In genomic region chr3:144715901-144716300, GRCm38 (mm10) we compare ENCODE assay signal across 11 mouse cellular contexts. TPM values are rescaled to one million over a fixed set of nuclear protein-coding genes. Genes with fewer than 3 reads are reported as not detected.
DNase-seq lines count a peak whose midpoint lies in the region; ATAC-seq and TF ChIP-seq lines count a peak whose summit lies in the region.
"Had no signal": no experiment of that assay in that cellular context is flagged by ENCODE, and none has a peak within 500 bp of the region (broad histone marks: within the 10 kb centered on the region; RNA-seq: fewer than 3 reads in every experiment).

No protein-coding gene starts in this region.

- H3K27me3 ChIP-seq in heart, embryonic 16.5 days (ENCODE audit: control insufficient read depth, insufficient read depth, low read length) = no peaks in the 10 kb centered on the region
- no peaks in the 10 kb centered on the region for H3K27me3 ChIP-seq in megakaryocyte, embryonic 14.5 days (replicated peaks)
- H3K27me3 ChIP-seq in splenic B cell, adult 2 months (ENCODE audit: control insufficient read depth, insufficient read depth, low read length, poor library complexity, severe bottlenecking) = no peaks in the 10 kb centered on the region
- H3K27me3 ChIP-seq: embryonic facial prominence, embryonic 13.5 days; liver, embryonic 15.5 days had no signal

- H3K36me3 ChIP-seq in heart, embryonic 16.5 days (ENCODE audit: control insufficient read depth, insufficient read depth) = peaks cover 8% of the 10 kb centered on the region
- peaks cover 50% of the 10 kb centered on the region for H3K36me3 ChIP-seq in megakaryocyte, embryonic 14.5 days (replicated peaks; ENCODE audit: low read length)
- no peaks in the 10 kb centered on the region; the same call in 1 of the 2 replicates for H3K36me3 ChIP-seq in splenic B cell, adult 2 months (ENCODE audit: control insufficient read depth, insufficient read depth, low read length, poor library complexity, severe bottlenecking)

- H3K4me3 ChIP-seq in heart, embryonic 16.5 days (ENCODE audit: low read length) = no peak overlapping the region
- H3K4me3 ChIP-seq in megakaryocyte, embryonic 14.5 days (replicated peaks) = peak overlapping the region; percentile 83
- H3K4me3 ChIP-seq in cortical plate, adult 2 months (ENCODE audit: insufficient read depth, low read length) = no peak overlapping the region
- H3K4me3 ChIP-seq: embryonic facial prominence, embryonic 13.5 days; liver, embryonic 15.5 days had no signal

- no peak for TF ChIP-seq POLR2A in cortical plate, adult 2 months (IDR thresholded peaks at IDR 0.05; ENCODE audit: extremely low read depth, insufficient read depth, low read length)

- TF ChIP-seq CTCF in cortical plate, adult 2 months (IDR thresholded peaks at IDR 0.05; ENCODE audit: extremely low read depth, insufficient read depth, low read length) = no peak

- no peaks in the 10 kb centered on the region for H3K9me3 ChIP-seq in heart, embryonic 16.5 days (replicated peaks; ENCODE audit: control insufficient read depth, low read length)
- H3K9me3 ChIP-seq in megakaryocyte, embryonic 14.5 days = no peaks in the 10 kb centered on the region
- H3K9me3 ChIP-seq: embryonic facial prominence, embryonic 13.5 days; liver, embryonic 15.5 days had no signal

- H3K4me2 ChIP-seq in heart, embryonic 16.5 days (ENCODE audit: low read depth, low read length) = peak overlapping the region; percentile 12; the same call in 1 of the 2 replicates
- H3K4me2 ChIP-seq: embryonic facial prominence, embryonic 13.5 days; liver, embryonic 15.5 days had no signal

- H3K9ac ChIP-seq in heart, embryonic 16.5 days (ENCODE audit: low read length) = peak overlapping the region; percentile 38; the same call in 1 of the 2 replicates
- H3K9ac ChIP-seq: embryonic facial prominence, embryonic 13.5 days; liver, embryonic 15.5 days had no signal

- DNase-seq in heart, adult 8-10 months (ENCODE audit: low spot score) = no peak
- DNase-seq in splenic B cell, adult 2 months (ENCODE audit: low read depth, low spot score) = peak; percentile 78
- DNase-seq in cerebellum, postnatal 14 days = no peak
- DNase-seq in cerebellum, adult 11 months = no peak
- DNase-seq: cerebellum, adult 18-20 months had no signal

- peaks cover 39% of the 10 kb centered on the region for H3K4me1 ChIP-seq in heart, embryonic 16.5 days (ENCODE audit: control insufficient read depth, insufficient read depth, low read length)
- peaks cover 64% of the 10 kb centered on the region for H3K4me1 ChIP-seq in megakaryocyte, embryonic 14.5 days
- H3K4me1 ChIP-seq in cortical plate, adult 2 months (ENCODE audit: control insufficient read depth, insufficient read depth, low read length) = peaks cover 10% of the 10 kb centered on the region

- WGBS in heart, embryonic 16.5 days = 57% methylated on average over 9 of the region's 9 CpGs

- H3K27ac ChIP-seq in heart, embryonic 16.5 days (ENCODE audit: low read length) = peak overlapping the region; percentile 37
- H3K27ac ChIP-seq in cortical plate, adult 2 months (ENCODE audit: insufficient read depth, low read length) = 0 out of 2 replicates have a peak overlapping the region, but pooled peaks have one; percentile 8
- H3K27ac ChIP-seq: embryonic facial prominence, embryonic 13.5 days; liver, embryonic 15.5 days had no signal

- no peak for ATAC-seq in heart, embryonic 16.5 days (replicated peaks; ENCODE audit: extremely low read depth, insufficient read depth, low FRiP score)
- ATAC-seq in megakaryocyte, adult 5-6 weeks (ENCODE audit: poor library complexity, severe bottlenecking) = no peak

RNA-seq across cellular contexts. Expression of gene Sh3glb1, which starts 4.2 kb away (rescaled TPM):
- 144 and 148 TPM in 2 replicates for polyA plus RNA-seq in heart, embryonic 16.5 days (2015; fragmentation: Nextera tagmentation; extraction: Ambion mirVana)
- 100 to 1,000 TPM; 329 to 372 (median 356) TPM for total RNA-seq in heart, adult 8-10 months (2022)
- 36.0 and 37.9 TPM in 2 replicates for polyA plus RNA-seq in megakaryocyte, embryonic 14.5 days (2012; ENCODE audit: insufficient read depth, low replicate concordance)
- total RNA-seq in megakaryocyte, adult 5-6 weeks (2015) = 255 and 267 TPM in 2 replicates
- total RNA-seq in megakaryocyte, adult 5-6 weeks (2017) = 110 TPM in 2 replicates
- polyA plus RNA-seq in cortical plate, adult 2 months (2012; rRNA removed) = 25.8 and 27.3 TPM in 2 replicates

RNA-seq across cellular contexts. Expression of gene Clca3a1, which starts 44.9 kb away (rescaled TPM):
- polyA plus RNA-seq in heart, embryonic 16.5 days (2015; fragmentation: Nextera tagmentation; extraction: Ambion mirVana) = 16.6 and 18.0 TPM in 2 replicates
- total RNA-seq in heart, adult 8-10 months (2022) = 1 to 10 TPM in 1 of 4 experiments, under 1 TPM in 3; 0.66 to 1.3 (median 0.76) TPM
- polyA plus RNA-seq in megakaryocyte, embryonic 14.5 days (2012; ENCODE audit: insufficient read depth, low replicate concordance) = 0.16 TPM in 1 of 2 replicates, not detected in the other
- 0.04 and 0.57 TPM in 2 replicates for total RNA-seq in megakaryocyte, adult 5-6 weeks (2015)
- total RNA-seq in megakaryocyte, adult 5-6 weeks (2017) = 0.04 TPM in 1 of 2 replicates, not detected in the other
- polyA plus RNA-seq in cortical plate, adult 2 months (2012; rRNA removed) = 0.33 and 0.40 TPM in 2 replicates

Comparison
In these comparisons a context has a peak if more than half of its experiments do, and no peak if none do; other contexts are left out.
1. RNA of gene Clca3a1, which starts 44.9 kb away (polyA plus RNA-seq): 16.6 to 18.0 TPM in heart, embryonic 16.5 days; 0.33 to 0.40 TPM in cortical plate, adult 2 months and 0.16 TPM in megakaryocyte, embryonic 14.5 days; every median in the first group is over 10 times any median in the second.